Mouse (Mus musculus): ENCODE data around the gene Cyp19a1. TPM values are rescaled to one million over a fixed set of nuclear protein-coding genes. Genes with fewer than 3 reads are reported as not detected.

Gene Cyp19a1
- not detected in 2 replicates for polyA plus RNA-seq (2012; rRNA removed)

- WGBS: 75% methylated on average over 7 of the region's 7 CpGs
- no peaks in the 10 kb centered on the region for H3K4me1 ChIP-seq (ENCODE audit: control insufficient read depth, insufficient read depth, low read length)
- no peak within 1 kb of the TSS for H3K4me3 ChIP-seq (replicated peaks; ENCODE audit: extremely low read depth, low read depth, low read length)
- no peak for DNase-seq
- no peak for TF ChIP-seq CTCF (IDR thresholded peaks at IDR 0.05; ENCODE audit: insufficient read depth, low read length)
- no peak for TF ChIP-seq POLR2A (IDR thresholded peaks at IDR 0.05; ENCODE audit: borderline replicate concordance, extremely low read depth, low read depth, low read length)
Observed at GRCm38 (mm10) chr9:54268010-54268409, at the start of gene Cyp19a1. Gene Cyp19a1 (minus strand): TSS chr9:54268110.

GRCm38 (mm10) chr9:54316363-54316762 lies 48.5 kb upstream of the Cyp19a1 start:
- no peak for TF ChIP-seq POLR2A (IDR thresholded peaks at IDR 0.05; ENCODE audit: borderline replicate concordance, extremely low read depth, low read depth, low read length)
- TF ChIP-seq CTCF (IDR thresholded peaks at IDR 0.05; ENCODE audit: insufficient read depth, low read length): no peak
- Histone ChIP-seq H3K4me3 (replicated peaks; ENCODE audit: extremely low read depth, low read depth, low read length) (no peak overlapping the region), H3K4me1 (ENCODE audit: control insufficient read depth, insufficient read depth, low read length) (no peaks in the 10 kb centered on the region)
- no peak for DNase-seq
- 66% methylated on average over 9 of the region's 9 CpGs for WGBS

GRCm38 (mm10) chr9:54308751-54309358 lies 40.9 kb upstream of the Cyp19a1 start:
- DNase-seq: no peak

GRCm38 (mm10) chr9:54308209-54308608 lies 40.3 kb upstream of the Cyp19a1 start:
- Histone ChIP-seq H3K4me1 (ENCODE audit: control insufficient read depth, insufficient read depth, low read length) (no peaks in the 10 kb centered on the region), H3K4me3 (replicated peaks; ENCODE audit: extremely low read depth, low read depth, low read length) (no peak overlapping the region)
- 41% methylated on average over 1 of the region's 1 CpGs for WGBS
- TF ChIP-seq CTCF (IDR thresholded peaks at IDR 0.05; ENCODE audit: insufficient read depth, low read length) (no peak), POLR2A (IDR thresholded peaks at IDR 0.05; ENCODE audit: borderline replicate concordance, extremely low read depth, low read depth, low read length) (no peak)
- DNase-seq: no peak

More at GRCm38 (mm10) chr9:54308751-54309358, 40.9 kb upstream of the Cyp19a1 start:
- Histone ChIP-seq H3K4me3 (replicated peaks; ENCODE audit: extremely low read depth, low read depth, low read length) (no peak overlapping the region), H3K4me1 (ENCODE audit: control insufficient read depth, insufficient read depth, low read length) (no peaks in the 10 kb centered on the region)
- 67% methylated on average over 2 of the region's 2 CpGs for WGBS
- TF ChIP-seq CTCF (IDR thresholded peaks at IDR 0.05; ENCODE audit: insufficient read depth, low read length): no peak
- TF ChIP-seq POLR2A (IDR thresholded peaks at IDR 0.05; ENCODE audit: borderline replicate concordance, extremely low read depth, low read depth, low read length): no peak

GRCm38 (mm10) chr9:54301255-54301654 lies 33.3 kb upstream of the Cyp19a1 start:
- TF ChIP-seq POLR2A (IDR thresholded peaks at IDR 0.05; ENCODE audit: borderline replicate concordance, extremely low read depth, low read depth, low read length): no peak
- TF ChIP-seq CTCF (IDR thresholded peaks at IDR 0.05; ENCODE audit: insufficient read depth, low read length): no peak
- Histone ChIP-seq H3K4me3 (replicated peaks; ENCODE audit: extremely low read depth, low read depth, low read length) (no peak overlapping the region), H3K4me1 (ENCODE audit: control insufficient read depth, insufficient read depth, low read length) (no peaks in the 10 kb centered on the region)
- WGBS: 64% methylated on average over 4 of the region's 4 CpGs
- DNase-seq: no peak

- no peak overlapping the region for H3K4me3 ChIP-seq (replicated peaks; ENCODE audit: extremely low read depth, low read depth, low read length)
- no peak for TF ChIP-seq POLR2A (IDR thresholded peaks at IDR 0.05; ENCODE audit: borderline replicate concordance, extremely low read depth, low read depth, low read length)
- TF ChIP-seq CTCF (IDR thresholded peaks at IDR 0.05; ENCODE audit: insufficient read depth, low read length): no peak
- no peak for DNase-seq
- no peaks in the 10 kb centered on the region for H3K4me1 ChIP-seq (ENCODE audit: control insufficient read depth, insufficient read depth, low read length)
Observed at GRCm38 (mm10) chr9:54299792-54300191, 31.9 kb upstream of the Cyp19a1 start.

- DNase-seq: no peak
- H3K4me3 ChIP-seq (replicated peaks; ENCODE audit: extremely low read depth, low read depth, low read length): no peak overlapping the region
- 56% methylated on average over 3 of the region's 3 CpGs for WGBS
Observed at GRCm38 (mm10) chr9:54299389-54299788, 31.5 kb upstream of the Cyp19a1 start.

GRCm38 (mm10) chr9:54287804-54288203 lies 19.9 kb upstream of the Cyp19a1 start:
- DNase-seq: no peak
- Histone ChIP-seq H3K4me3 (replicated peaks; ENCODE audit: extremely low read depth, low read depth, low read length) (no peak overlapping the region), H3K4me1 (ENCODE audit: control insufficient read depth, insufficient read depth, low read length) (no peaks in the 10 kb centered on the region)
- no peak for TF ChIP-seq POLR2A (IDR thresholded peaks at IDR 0.05; ENCODE audit: borderline replicate concordance, extremely low read depth, low read depth, low read length)
- no peak for TF ChIP-seq CTCF (IDR thresholded peaks at IDR 0.05; ENCODE audit: insufficient read depth, low read length)
- WGBS: 56% methylated on average over 5 of the region's 5 CpGs

More at GRCm38 (mm10) chr9:54299389-54299788, 31.5 kb upstream of the Cyp19a1 start:
- H3K4me1 ChIP-seq (ENCODE audit: control insufficient read depth, insufficient read depth, low read length): no peaks in the 10 kb centered on the region
- TF ChIP-seq POLR2A (IDR thresholded peaks at IDR 0.05; ENCODE audit: borderline replicate concordance, extremely low read depth, low read depth, low read length) (no peak), CTCF (IDR thresholded peaks at IDR 0.05; ENCODE audit: insufficient read depth, low read length) (no peak)

- TF ChIP-seq POLR2A (IDR thresholded peaks at IDR 0.05; ENCODE audit: borderline replicate concordance, extremely low read depth, low read depth, low read length) (no peak), CTCF (IDR thresholded peaks at IDR 0.05; ENCODE audit: insufficient read depth, low read length) (no peak)
- DNase-seq: no peak
- 3% methylated on average over 61 of the region's 61 CpGs for WGBS
- Histone ChIP-seq H3K4me3 (replicated peaks; ENCODE audit: extremely low read depth, low read depth, low read length) (no peak within 1 kb of the TSS), H3K4me1 (ENCODE audit: control insufficient read depth, insufficient read depth, low read length) (no peaks in the 10 kb centered on the region)
Observed at GRCm38 (mm10) chr9:54286331-54286987, 18.5 kb upstream of the Cyp19a1 start, which contains the start of gene Gldn. Gene Gldn (plus strand): TSS chr9:54286486.

All from lung, adult 2 months (tissue).